In genomic region chr5:123431524-123432304, GRCm38 (mm10) we compare ENCODE assay signal across 8 mouse cellular contexts. TPM values are rescaled to one million over a fixed set of nuclear protein-coding genes. Genes with fewer than 3 reads are reported as not detected.
DNase-seq lines count a peak whose midpoint lies in the region; ATAC-seq lines count a peak whose summit lies in the region.

No protein-coding gene starts in this region.

- no peak overlapping the region for H3K4me2 ChIP-seq in embryonic facial prominence, embryonic 14.5 days (ENCODE audit: low read depth, low read length)
- H3K4me2 ChIP-seq in hindbrain, embryonic 15.5 days, result no peak overlapping the region
- no peak overlapping the region for H3K4me2 ChIP-seq in stomach, embryonic 16.5 days (ENCODE audit: low read depth, low read length)

- no peak overlapping the region for H3K27ac ChIP-seq in embryonic facial prominence, embryonic 14.5 days (replicated peaks; ENCODE audit: low read depth, low read length)
- no peak overlapping the region for H3K27ac ChIP-seq in embryonic facial prominence, embryonic 10.5 days (replicated peaks)
- H3K27ac ChIP-seq in hindbrain, embryonic 15.5 days (replicated peaks), result peak overlapping the region; percentile 22; the same call in 1 of the 2 replicates
- peak overlapping the region; percentile 51 for H3K27ac ChIP-seq in stomach, embryonic 16.5 days (ENCODE audit: low read length)

- H3K27me3 ChIP-seq in embryonic facial prominence, embryonic 14.5 days (replicated peaks; ENCODE audit: control insufficient read depth, insufficient read depth, low read length), result no peaks in the 10 kb centered on the region
- H3K27me3 ChIP-seq in embryonic facial prominence, embryonic 10.5 days (replicated peaks; ENCODE audit: low read depth, poor library complexity, severe bottlenecking), result no peaks in the 10 kb centered on the region
- no peaks in the 10 kb centered on the region for H3K27me3 ChIP-seq in hindbrain, embryonic 15.5 days
- H3K27me3 ChIP-seq in stomach, embryonic 16.5 days (ENCODE audit: control insufficient read depth, insufficient read depth, low read length), result no peaks in the 10 kb centered on the region

- H3K9me3 ChIP-seq in embryonic facial prominence, embryonic 14.5 days (ENCODE audit: control insufficient read depth, low read length), result 0 out of 2 replicates have a peak, but pooled peaks cover 2% of the 10 kb centered on the region
- H3K9me3 ChIP-seq in embryonic facial prominence, embryonic 10.5 days, result peaks cover 7% of the 10 kb centered on the region; the same call in 1 of the 2 replicates
- H3K9me3 ChIP-seq in hindbrain, embryonic 15.5 days, result no peaks in the 10 kb centered on the region
- H3K9me3 ChIP-seq in stomach, embryonic 16.5 days (replicated peaks; ENCODE audit: control insufficient read depth, low read length), result no peaks in the 10 kb centered on the region

- peaks cover 12% of the 10 kb centered on the region for H3K4me1 ChIP-seq in embryonic facial prominence, embryonic 14.5 days (ENCODE audit: control insufficient read depth, insufficient read depth, low read length)
- peaks cover 16% of the 10 kb centered on the region for H3K4me1 ChIP-seq in embryonic facial prominence, embryonic 10.5 days
- H3K4me1 ChIP-seq in hindbrain, embryonic 15.5 days (replicated peaks), result peaks cover 30% of the 10 kb centered on the region
- peaks cover 24% of the 10 kb centered on the region for H3K4me1 ChIP-seq in stomach, embryonic 16.5 days (ENCODE audit: control insufficient read depth, insufficient read depth, low read length)

- H3K36me3 ChIP-seq in embryonic facial prominence, embryonic 14.5 days (ENCODE audit: control insufficient read depth, insufficient read depth, low read length), result no peaks in the 10 kb centered on the region
- H3K36me3 ChIP-seq in embryonic facial prominence, embryonic 10.5 days (replicated peaks), result peaks cover 9% of the 10 kb centered on the region
- no peaks in the 10 kb centered on the region for H3K36me3 ChIP-seq in hindbrain, embryonic 15.5 days
- H3K36me3 ChIP-seq in stomach, embryonic 16.5 days (ENCODE audit: control insufficient read depth, insufficient read depth, low read length), result no peaks in the 10 kb centered on the region

- no peak for ATAC-seq in embryonic facial prominence, embryonic 14.5 days (ENCODE audit: low read depth)
- ATAC-seq in hindbrain, embryonic 15.5 days (ENCODE audit: low FRiP score, low read depth), result no peak
- ATAC-seq in stomach, embryonic 16.5 days (ENCODE audit: insufficient read depth, low FRiP score), result no peak

- peak; percentile 63 for DNase-seq in embryonic facial prominence, embryonic 14.5 days (ENCODE audit: low spot score)
- DNase-seq in embryonic facial prominence, embryonic 10.5 days (ENCODE audit: low spot score), result no peak
- peak; percentile 87 for DNase-seq in adipocyte (ENCODE audit: low spot score)
- DNase-seq in fibroblast of lung, adult 2 months (ENCODE audit: low read depth), result peak; percentile 48
- peak; percentile 56 to 67 for DNase-seq in layer of hippocampus, postnatal 10 days (ENCODE audit: low spot score in 2 of 2)
- no peak for DNase-seq in liver

- H3K9ac ChIP-seq in embryonic facial prominence, embryonic 14.5 days (ENCODE audit: low read depth, low read length), result no peak overlapping the region
- no peak overlapping the region for H3K9ac ChIP-seq in hindbrain, embryonic 15.5 days
- no peak overlapping the region for H3K9ac ChIP-seq in stomach, embryonic 16.5 days (ENCODE audit: low read length)

- no peak overlapping the region for H3K4me3 ChIP-seq in embryonic facial prominence, embryonic 14.5 days (ENCODE audit: low read depth, low read length)
- H3K4me3 ChIP-seq in embryonic facial prominence, embryonic 10.5 days, result no peak overlapping the region
- H3K4me3 ChIP-seq in hindbrain, embryonic 15.5 days, result no peak overlapping the region
- no peak overlapping the region for H3K4me3 ChIP-seq in stomach, embryonic 16.5 days (replicated peaks; ENCODE audit: low read length)

- 73% methylated on average over 13 of the region's 13 CpGs for WGBS in embryonic facial prominence, embryonic 14.5 days
- WGBS in embryonic facial prominence, embryonic 10.5 days, result 85% methylated on average over 13 of the region's 13 CpGs
- WGBS in hindbrain, embryonic 15.5 days, result 62% methylated on average over 13 of the region's 13 CpGs
- 73% methylated on average over 13 of the region's 13 CpGs for WGBS in stomach, embryonic 16.5 days

RNA-seq across cellular contexts. Expression of gene Mlxip, which starts 37.1 kb away (rescaled TPM):
- 17.7 and 18.8 TPM in 2 replicates for polyA plus RNA-seq in embryonic facial prominence, embryonic 14.5 days (2014; fragmentation: Nextera tagmentation; extraction: Ambion mirVana)
- polyA plus RNA-seq in embryonic facial prominence, embryonic 10.5 days (2016; fragmentation: Nextera tagmentation; extraction: Ambion mirVana), result 18.6 and 20.8 TPM in 2 replicates
- 18.3 and 20.6 TPM in 2 replicates for polyA plus RNA-seq in hindbrain, embryonic 15.5 days (2015; fragmentation: Nextera tagmentation; extraction: Ambion mirVana)
- total RNA-seq in layer of hippocampus, postnatal 10 days (2021), result 10 to 100 TPM; 22.3 to 22.7 TPM
- 17.3 and 17.4 TPM in 2 replicates for polyA plus RNA-seq in stomach, embryonic 16.5 days (2015; fragmentation: Nextera tagmentation; extraction: Ambion mirVana)

RNA-seq across cellular contexts. Expression of gene Lrrc43, which starts 57.4 kb away (rescaled TPM):
- polyA plus RNA-seq in embryonic facial prominence, embryonic 14.5 days (2014; fragmentation: Nextera tagmentation; extraction: Ambion mirVana), result 0.20 and 0.61 TPM in 2 replicates
- polyA plus RNA-seq in embryonic facial prominence, embryonic 10.5 days (2016; fragmentation: Nextera tagmentation; extraction: Ambion mirVana), result 0.19 TPM in 1 of 2 replicates, not detected in the other
- polyA plus RNA-seq in hindbrain, embryonic 15.5 days (2015; fragmentation: Nextera tagmentation; extraction: Ambion mirVana), result 0.38 and 0.43 TPM in 2 replicates
- 1 to 10 TPM; 1.7 to 2.2 TPM for total RNA-seq in layer of hippocampus, postnatal 10 days (2021)
- not detected in 2 replicates for polyA plus RNA-seq in stomach, embryonic 16.5 days (2015; fragmentation: Nextera tagmentation; extraction: Ambion mirVana)

RNA-seq across cellular contexts. Expression of gene Il31, which starts 57.6 kb away (rescaled TPM):
- not detected in 2 replicates for polyA plus RNA-seq in embryonic facial prominence, embryonic 14.5 days (2014; fragmentation: Nextera tagmentation; extraction: Ambion mirVana)
- not detected in 2 replicates for polyA plus RNA-seq in embryonic facial prominence, embryonic 10.5 days (2016; fragmentation: Nextera tagmentation; extraction: Ambion mirVana)
- polyA plus RNA-seq in hindbrain, embryonic 15.5 days (2015; fragmentation: Nextera tagmentation; extraction: Ambion mirVana), result not detected in 2 replicates
- total RNA-seq in layer of hippocampus, postnatal 10 days (2021), result not detected
- not detected in 2 replicates for polyA plus RNA-seq in stomach, embryonic 16.5 days (2015; fragmentation: Nextera tagmentation; extraction: Ambion mirVana)

Comparison
In these comparisons a context has a peak if more than half of its experiments do, and no peak if none do; other contexts are left out.
1. DNase-seq: peak in embryonic facial prominence, embryonic 14.5 days (single experiment), adipocyte (single experiment), fibroblast of lung, adult 2 months (single experiment) and layer of hippocampus, postnatal 10 days (2 of 2); none in embryonic facial prominence, embryonic 10.5 days (single experiment) and liver (single experiment).
2. H3K27ac ChIP-seq: peak in hindbrain, embryonic 15.5 days (single experiment) and stomach, embryonic 16.5 days (single experiment); none in embryonic facial prominence, embryonic 14.5 days (single experiment) and embryonic facial prominence, embryonic 10.5 days (single experiment).